Mouse (Mus musculus): ENCODE data around the gene Ttc21a. TPM values are rescaled to one million over a fixed set of nuclear protein-coding genes. Genes with fewer than 3 reads are reported as not detected.

The Ttc21a gene
- total and polyA plus RNA-seq, 3 experiments: 0.01 TPM; not detected in 2

GRCm38 (mm10) chr9:119962216-119962615 lies 24.8 kb downstream of the Ttc21a start:
- peaks cover 8 to 14% of the 10 kb centered on the region in 2 experiments; a peak in 3 of 4 replicates for H3K4me1 ChIP-seq (ENCODE audit: control insufficient read depth in 1 of 2, insufficient read depth in 2 of 2, low read length in 2 of 2)
- TF ChIP-seq TAL1 (IDR thresholded peaks at IDR 0.05; ENCODE audit: low read length) (no peak), NRF1 (IDR thresholded peaks at IDR 0.05; ENCODE audit: insufficient read depth, low read depth, low read length, poor library complexity, severe bottlenecking) (no peak), EP300 (IDR thresholded peaks at IDR 0.05; ENCODE audit: low read depth in 1 of 2, low read length in 2 of 2) (no peak)
- no peaks in the 10 kb centered on the region for H3K79me2 ChIP-seq (ENCODE audit: control insufficient read depth, insufficient read depth, low read length, poor library complexity)
- no peak overlapping the region for H3K4me3 ChIP-seq (ENCODE audit: control insufficient read depth in 1 of 2, insufficient read depth in 1 of 2, low read depth in 2 of 2, low read length in 2 of 2)
- peak; percentile 20 for DNase-seq (ENCODE audit: low read depth, low spot score)
- no peaks in the 10 kb centered on the region for H3K9me3 ChIP-seq (replicated peaks; ENCODE audit: insufficient read depth, low read length)
- H3K36me3 ChIP-seq (ENCODE audit: control insufficient read depth in 1 of 2, insufficient read depth in 2 of 2, low read length in 2 of 2): no peaks in the 10 kb centered on the region; a peak in 1 of 4 replicates
- no peak overlapping the region for H3K27ac ChIP-seq (ENCODE audit: control insufficient read depth, low read depth, low read length)
- H3K9ac ChIP-seq (ENCODE audit: control insufficient read depth, low read depth, low read length, poor library complexity, severe bottlenecking): no peak overlapping the region
- no peaks in the 10 kb centered on the region for H3K27me3 ChIP-seq (ENCODE audit: control insufficient read depth in 1 of 2, insufficient read depth in 2 of 2, low read length in 2 of 2)

- Histone ChIP-seq H3K9ac (ENCODE audit: control insufficient read depth, low read depth, low read length, poor library complexity, severe bottlenecking) (no peak overlapping the region), H3K4me3 (ENCODE audit: control insufficient read depth in 1 of 2, insufficient read depth in 1 of 2, low read depth in 2 of 2, low read length in 2 of 2) (no peak overlapping the region)
- DNase-seq (ENCODE audit: low read depth, low spot score): peak; percentile 49
Observed at GRCm38 (mm10) chr9:119962987-119963667, 25.7 kb downstream of the Ttc21a start.

GRCm38 (mm10) chr9:119964206-119964605 lies 26.8 kb downstream of the Ttc21a start:
- TF ChIP-seq RAD21 (IDR thresholded peaks at IDR 0.05; ENCODE audit: low read depth, low read length) (no peak), NRF1 (IDR thresholded peaks at IDR 0.05; ENCODE audit: insufficient read depth, low read depth, low read length, poor library complexity, severe bottlenecking) (no peak), NELFE (IDR thresholded peaks at IDR 0.05; ENCODE audit: low read depth, low read length) (no peak), POLR2AphosphoS5 (IDR thresholded peaks at IDR 0.05; ENCODE audit: borderline replicate concordance, low read depth, low read length) (no peak), E2F4 (IDR thresholded peaks at IDR 0.05; ENCODE audit: borderline replicate concordance, low read depth, low read length) (no peak), SIN3A (IDR thresholded peaks at IDR 0.05; ENCODE audit: low read length) (no peak), HCFC1 (IDR thresholded peaks at IDR 0.05; ENCODE audit: low read depth, low read length) (no peak), BHLHE40 (IDR thresholded peaks at IDR 0.05; ENCODE audit: borderline replicate concordance, low read depth, low read length) (no peak), UBTF (IDR thresholded peaks at IDR 0.05; ENCODE audit: borderline replicate concordance, insufficient read depth, low read depth, low read length) (no peak), GATA1 (IDR thresholded peaks at IDR 0.05; ENCODE audit: low read depth, low read length) (no peak), USF2 (IDR thresholded peaks at IDR 0.05; ENCODE audit: borderline replicate concordance in 1 of 2, insufficient read depth in 1 of 2, low read depth in 1 of 2, low read length in 2 of 2) (no peak), SMC3 (IDR thresholded peaks at IDR 0.05; ENCODE audit: low read depth, low read length) (no peak), POLR2A (IDR thresholded peaks at IDR 0.05; ENCODE audit: control insufficient read depth in 1 of 2, insufficient read depth in 1 of 2, low read depth in 1 of 2, low read length in 2 of 2, poor library complexity in 1 of 2) (no peak), JUND (IDR thresholded peaks at IDR 0.05; ENCODE audit: low read depth, low read length) (no peak)

More at GRCm38 (mm10) chr9:119962987-119963667, 25.7 kb downstream of the Ttc21a start:
- Histone ChIP-seq H3K79me2 (ENCODE audit: control insufficient read depth, insufficient read depth, low read length, poor library complexity) (no peaks in the 10 kb centered on the region), H3K4me1 (ENCODE audit: control insufficient read depth in 1 of 2, insufficient read depth in 2 of 2, low read length in 2 of 2) (peaks cover 8 to 14% of the 10 kb centered on the region in 2 experiments; a peak in 3 of 4 replicates), H3K27me3 (ENCODE audit: control insufficient read depth in 1 of 2, insufficient read depth in 2 of 2, low read length in 2 of 2) (no peaks in the 10 kb centered on the region), H3K36me3 (ENCODE audit: control insufficient read depth in 1 of 2, insufficient read depth in 2 of 2, low read length in 2 of 2) (no peaks in the 10 kb centered on the region; a peak in 1 of 4 replicates), H3K27ac (ENCODE audit: control insufficient read depth, low read depth, low read length) (no peak overlapping the region), H3K9me3 (replicated peaks; ENCODE audit: insufficient read depth, low read length) (no peaks in the 10 kb centered on the region)
- TF ChIP-seq ZC3H11A (IDR thresholded peaks at IDR 0.05; ENCODE audit: low read depth, low read length): peak; percentile 44
- TF ChIP-seq MAX (IDR thresholded peaks at IDR 0.05; ENCODE audit: low read length): no peak
- TF ChIP-seq ELF1 (IDR thresholded peaks at IDR 0.05; ENCODE audit: low read depth, low read length): no peak
- TF ChIP-seq CHD1 (IDR thresholded peaks at IDR 0.05; ENCODE audit: low read depth, low read length): no peak
- no peak for TF ChIP-seq ZNF384 (IDR thresholded peaks at IDR 0.05; ENCODE audit: low read depth, low read length)
- TF ChIP-seq SMC3 (IDR thresholded peaks at IDR 0.05; ENCODE audit: low read depth, low read length): peak; percentile 60
- TF ChIP-seq CTCF (IDR thresholded peaks at IDR 0.05 in 2 of 3, conservative IDR thresholded peaks at IDR 0.05 in 1 of 3; ENCODE audit: control insufficient read depth in 1 of 3, insufficient read depth in 1 of 3, low read depth in 2 of 3, low read length in 3 of 3, poor library complexity in 1 of 3, severe bottlenecking in 1 of 3): peak in 2 of 3 experiments; percentile 71 to 89; a peak in 5 of 6 replicates
- TF ChIP-seq USF2 (IDR thresholded peaks at IDR 0.05; ENCODE audit: borderline replicate concordance in 1 of 2, insufficient read depth in 1 of 2, low read depth in 1 of 2, low read length in 2 of 2): no peak
- no peak for TF ChIP-seq MEF2A (IDR thresholded peaks at IDR 0.05; ENCODE audit: extremely low read depth, insufficient replicate concordance, low read depth, low read length, poor library complexity, severe bottlenecking)
- peak; percentile 53 for TF ChIP-seq RAD21 (IDR thresholded peaks at IDR 0.05; ENCODE audit: low read depth, low read length)
- no peak for TF ChIP-seq POLR2A (IDR thresholded peaks at IDR 0.05; ENCODE audit: control insufficient read depth in 1 of 2, insufficient read depth in 1 of 2, low read depth in 1 of 2, low read length in 2 of 2, poor library complexity in 1 of 2)
- TF ChIP-seq MAZ (IDR thresholded peaks at IDR 0.05; ENCODE audit: low read depth, low read length): no peak
- TF ChIP-seq POLR2AphosphoS2 (IDR thresholded peaks at IDR 0.05; ENCODE audit: low read length): no peak
- no peak for TF ChIP-seq ZMIZ1 (IDR thresholded peaks at IDR 0.05; ENCODE audit: low read depth, low read length)

More at GRCm38 (mm10) chr9:119964206-119964605, 26.8 kb downstream of the Ttc21a start:
- H3K4me3 ChIP-seq (ENCODE audit: control insufficient read depth in 1 of 2, insufficient read depth in 1 of 2, low read depth in 2 of 2, low read length in 2 of 2): no peak overlapping the region
- H3K9me3 ChIP-seq (replicated peaks; ENCODE audit: insufficient read depth, low read length): no peaks in the 10 kb centered on the region
- no peak overlapping the region for H3K27ac ChIP-seq (ENCODE audit: control insufficient read depth, low read depth, low read length)
- no peaks in the 10 kb centered on the region for H3K79me2 ChIP-seq (ENCODE audit: control insufficient read depth, insufficient read depth, low read length, poor library complexity)
- no peaks in the 10 kb centered on the region for H3K27me3 ChIP-seq (ENCODE audit: control insufficient read depth in 1 of 2, insufficient read depth in 2 of 2, low read length in 2 of 2)
- no peaks in the 10 kb centered on the region; a peak in 1 of 4 replicates for H3K36me3 ChIP-seq (ENCODE audit: control insufficient read depth in 1 of 2, insufficient read depth in 2 of 2, low read length in 2 of 2)
- no peak overlapping the region for H3K9ac ChIP-seq (ENCODE audit: control insufficient read depth, low read depth, low read length, poor library complexity, severe bottlenecking)
- peaks cover 8 to 14% of the 10 kb centered on the region in 2 experiments; a peak in 3 of 4 replicates for H3K4me1 ChIP-seq (ENCODE audit: control insufficient read depth in 1 of 2, insufficient read depth in 2 of 2, low read length in 2 of 2)
- no peak for DNase-seq (ENCODE audit: low read depth, low spot score)
